Comparison of ENCODE assay signal across 10 mouse cellular contexts in genomic region chr4:148495874-148496689, GRCm38 (mm10). TPM values are rescaled to one million over a fixed set of nuclear protein-coding genes. Genes with fewer than 3 reads are reported as not detected.
DNase-seq lines count a peak whose midpoint lies in the region; ATAC-seq and TF ChIP-seq lines count a peak whose summit lies in the region.
"Had no signal": no experiment of that assay in that cellular context is flagged by ENCODE, and none has a peak within 500 bp of the region (broad histone marks: within the 10 kb centered on the region; RNA-seq: fewer than 3 reads in every experiment).

No protein-coding gene starts in this region.

- peak overlapping the region; percentile 64 for H3K27ac ChIP-seq in hindbrain, embryonic 13.5 days
- H3K27ac ChIP-seq in hindbrain, embryonic 10.5 days, result no peak overlapping the region
- no peak overlapping the region for H3K27ac ChIP-seq in MEL (ENCODE audit: control insufficient read depth, low read depth, low read length)
- no peak overlapping the region for H3K27ac ChIP-seq in heart, embryonic 11.5 days (ENCODE audit: low read depth, low read length)
- H3K27ac ChIP-seq: intestine, embryonic 15.5 days; macrophage had no signal

- no peaks in the 10 kb centered on the region for H3K27me3 ChIP-seq in hindbrain, embryonic 13.5 days
- H3K27me3 ChIP-seq in hindbrain, embryonic 10.5 days (ENCODE audit: insufficient read depth, poor library complexity, severe bottlenecking), result no peaks in the 10 kb centered on the region
- no peaks in the 10 kb centered on the region for H3K27me3 ChIP-seq in MEL (ENCODE audit: control insufficient read depth in 1 of 2, insufficient read depth in 2 of 2, low read length in 2 of 2)
- no peaks in the 10 kb centered on the region for H3K27me3 ChIP-seq in heart, embryonic 11.5 days (ENCODE audit: control insufficient read depth, insufficient read depth, low read length)
- H3K27me3 ChIP-seq: intestine, embryonic 15.5 days had no signal

- peak; percentile 85 for ATAC-seq in hindbrain, embryonic 13.5 days (ENCODE audit: low FRiP score)
- no peak for ATAC-seq in heart, embryonic 11.5 days (replicated peaks; ENCODE audit: insufficient number of reproducible peaks, low FRiP score, low TSS enrichment)
- ATAC-seq: intestine, embryonic 15.5 days had no signal

- H3K79me2 ChIP-seq in MEL (ENCODE audit: control insufficient read depth, insufficient read depth, low read length, poor library complexity), result no peaks in the 10 kb centered on the region

- intact Hi-C loops in left cerebral cortex, postnatal 10 days (cut with DNase I), result no loop called here
- intact Hi-C loops in heart, postnatal 36 days (cut with DNase I), result no loop called here

- H3K4me1 ChIP-seq in hindbrain, embryonic 13.5 days (replicated peaks), result peaks cover 19% of the 10 kb centered on the region
- 0 out of 2 replicates have a peak, but pooled peaks cover 4% of the 10 kb centered on the region for H3K4me1 ChIP-seq in hindbrain, embryonic 10.5 days (replicated peaks)
- H3K4me1 ChIP-seq in MEL (ENCODE audit: control insufficient read depth in 1 of 2, insufficient read depth in 2 of 2, low read length in 2 of 2), result no peaks in the 10 kb centered on the region
- H3K4me1 ChIP-seq in heart, embryonic 11.5 days (ENCODE audit: control insufficient read depth, insufficient read depth, low read length), result peaks cover 8% of the 10 kb centered on the region
- H3K4me1 ChIP-seq: intestine, embryonic 15.5 days had no signal

- no peak overlapping the region for H3K4me2 ChIP-seq in hindbrain, embryonic 13.5 days
- H3K4me2 ChIP-seq in heart, embryonic 11.5 days, result no peak overlapping the region
- H3K4me2 ChIP-seq: intestine, embryonic 15.5 days had no signal

- H3K36me3 ChIP-seq in hindbrain, embryonic 13.5 days, result peaks cover 88% of the 10 kb centered on the region
- peaks cover 95% of the 10 kb centered on the region for H3K36me3 ChIP-seq in hindbrain, embryonic 10.5 days
- H3K36me3 ChIP-seq in MEL (ENCODE audit: control insufficient read depth in 1 of 2, insufficient read depth in 2 of 2, low read length in 2 of 2), result peaks cover 0 to 3% of the 10 kb centered on the region in 2 experiments; a peak in 1 of 4 replicates
- peaks cover 11% of the 10 kb centered on the region for H3K36me3 ChIP-seq in heart, embryonic 11.5 days (ENCODE audit: control insufficient read depth, insufficient read depth, low read length)

- no peak for TF ChIP-seq CTCF in MEL (IDR thresholded peaks at IDR 0.05 in 2 of 3, conservative IDR thresholded peaks at IDR 0.05 in 1 of 3; ENCODE audit: control insufficient read depth in 1 of 3, insufficient read depth in 1 of 3, low read depth in 2 of 3, low read length in 3 of 3, poor library complexity in 1 of 3, severe bottlenecking in 1 of 3)

- no peak overlapping the region for H3K9ac ChIP-seq in hindbrain, embryonic 13.5 days
- no peak overlapping the region for H3K9ac ChIP-seq in MEL (ENCODE audit: control insufficient read depth, low read depth, low read length, poor library complexity, severe bottlenecking)
- H3K9ac ChIP-seq in heart, embryonic 11.5 days (ENCODE audit: low read depth, low read length), result no peak overlapping the region
- H3K9ac ChIP-seq: intestine, embryonic 15.5 days had no signal

- DNase-seq in hindbrain, embryonic 10.5 days (ENCODE audit: low spot score), result no peak
- DNase-seq in MEL (ENCODE audit: low read depth, low spot score), result peak; percentile 32
- DNase-seq in cerebellum, postnatal 14 days, result peak; percentile 92 to 96
- peak; percentile 57 to 66 for DNase-seq in left cerebral cortex, postnatal 10 days (ENCODE audit: extremely low spot score in 1 of 2, low spot score in 2 of 2)
- DNase-seq in urinary bladder, adult 2 months (ENCODE audit: low spot score), result no peak
- DNase-seq in heart, postnatal 36 days, result no peak

- TF ChIP-seq RAD21 in MEL (IDR thresholded peaks at IDR 0.05; ENCODE audit: low read depth, low read length), result no peak

- TF ChIP-seq POLR2A in MEL (IDR thresholded peaks at IDR 0.05; ENCODE audit: control insufficient read depth in 1 of 2, insufficient read depth in 1 of 2, low read depth in 1 of 2, low read length in 2 of 2, poor library complexity in 1 of 2), result no peak

- no peaks in the 10 kb centered on the region for H3K9me3 ChIP-seq in hindbrain, embryonic 13.5 days
- H3K9me3 ChIP-seq in hindbrain, embryonic 10.5 days, result no peaks in the 10 kb centered on the region
- no peaks in the 10 kb centered on the region for H3K9me3 ChIP-seq in MEL (replicated peaks; ENCODE audit: insufficient read depth, low read length)
- no peaks in the 10 kb centered on the region for H3K9me3 ChIP-seq in heart, embryonic 11.5 days (replicated peaks; ENCODE audit: control insufficient read depth, low read length)
- H3K9me3 ChIP-seq: intestine, embryonic 15.5 days had no signal

- H3K4me3 ChIP-seq in hindbrain, embryonic 13.5 days, result no peak overlapping the region
- H3K4me3 ChIP-seq in hindbrain, embryonic 10.5 days, result no peak overlapping the region
- no peak overlapping the region for H3K4me3 ChIP-seq in MEL (ENCODE audit: control insufficient read depth in 1 of 2, insufficient read depth in 1 of 2, low read depth in 2 of 2, low read length in 2 of 2)
- no peak overlapping the region for H3K4me3 ChIP-seq in heart, embryonic 11.5 days (ENCODE audit: low read depth, low read length)
- H3K4me3 ChIP-seq: intestine, embryonic 15.5 days had no signal

- WGBS in hindbrain, embryonic 13.5 days, result 70% methylated on average over 25 of the region's 25 CpGs
- WGBS in hindbrain, embryonic 10.5 days, result 91% methylated on average over 25 of the region's 25 CpGs
- 84% methylated on average over 25 of the region's 25 CpGs for whole genome bisulfite sequencing in heart, embryonic 11.5 days (ENCODE audit: insufficient replicate concordance)

- no peak for TF ChIP-seq EP300 in MEL (IDR thresholded peaks at IDR 0.05; ENCODE audit: low read depth in 1 of 2, low read length in 2 of 2)

TF ChIP-seq in MEL, 35 proteins besides CTCF, POLR2A, EP300 and RAD21 (continues in another document):
- TF ChIP-seq SIN3A (IDR thresholded peaks at IDR 0.05; ENCODE audit: low read length), result no peak
- TF ChIP-seq ZKSCAN1 (IDR thresholded peaks at IDR 0.05; ENCODE audit: low read depth, low read length), result no peak
- TF ChIP-seq GABPA (IDR thresholded peaks at IDR 0.05; ENCODE audit: low read depth, low read length), result no peak
- no peak for TF ChIP-seq BHLHE40 (IDR thresholded peaks at IDR 0.05; ENCODE audit: borderline replicate concordance, low read depth, low read length)
- no peak for TF ChIP-seq POLR2AphosphoS2 (IDR thresholded peaks at IDR 0.05; ENCODE audit: low read length)
- no peak for TF ChIP-seq RCOR1 (IDR thresholded peaks at IDR 0.05; ENCODE audit: low read depth, low read length)
- TF ChIP-seq HCFC1 (IDR thresholded peaks at IDR 0.05; ENCODE audit: low read depth, low read length), result no peak
- no peak for TF ChIP-seq TAL1 (IDR thresholded peaks at IDR 0.05; ENCODE audit: low read length)
- TF ChIP-seq E2F4 (IDR thresholded peaks at IDR 0.05; ENCODE audit: borderline replicate concordance, low read depth, low read length), result no peak
- no peak for TF ChIP-seq MXI1 (IDR thresholded peaks at IDR 0.05; ENCODE audit: low read depth, low read length)
- TF ChIP-seq KAT2A (conservative IDR thresholded peaks at IDR 0.05; ENCODE audit: low read depth, low read length), result no peak
- no peak for TF ChIP-seq CHD2 (IDR thresholded peaks at IDR 0.05; ENCODE audit: low read length)
- TF ChIP-seq NELFE (IDR thresholded peaks at IDR 0.05; ENCODE audit: low read depth, low read length), result no peak
- TF ChIP-seq JUND (IDR thresholded peaks at IDR 0.05; ENCODE audit: low read depth, low read length), result no peak
- no peak for TF ChIP-seq POLR2AphosphoS5 (IDR thresholded peaks at IDR 0.05; ENCODE audit: borderline replicate concordance, low read depth, low read length)
- no peak for TF ChIP-seq TCF12 (IDR thresholded peaks at IDR 0.05; ENCODE audit: low read depth, low read length)
- no peak for TF ChIP-seq USF2 (IDR thresholded peaks at IDR 0.05; ENCODE audit: borderline replicate concordance in 1 of 2, insufficient read depth in 1 of 2, low read depth in 1 of 2, low read length in 2 of 2)

RNA-seq across cellular contexts. Expression of gene Angptl7, which starts 4.2 kb away (rescaled TPM):
- polyA plus RNA-seq in hindbrain, embryonic 13.5 days (2015; fragmentation: Nextera tagmentation; extraction: Ambion mirVana), result 0.30 and 0.54 TPM in 2 replicates
- 0.29 and 0.31 TPM in 2 replicates for polyA plus RNA-seq in hindbrain, embryonic 10.5 days (2016; fragmentation: Nextera tagmentation; extraction: Ambion mirVana)
- total RNA-seq in MEL (2012; rRNA removed), result not detected in 2 replicates
- polyA plus RNA-seq in MEL (2012; ENCODE audit: insufficient read depth in 1 of 2, insufficient read length in 2 of 2, low read depth in 1 of 2, low replicate concordance in 2 of 2, missing spikeins in 1 of 2), result not detected
- under 1 TPM; 0.36 to 0.53 TPM for total RNA-seq in left cerebral cortex, postnatal 10 days (2021)
- polyA plus RNA-seq in heart, embryonic 11.5 days (2014; fragmentation: Nextera tagmentation; extraction: Ambion mirVana), result 2.9 TPM in 2 replicates
- polyA plus RNA-seq in urinary bladder, adult 2 months (2012; rRNA removed), result 11.0 and 14.6 TPM in 2 replicates
- 1 to 10 TPM; 2.8 to 4.3 TPM for total RNA-seq in heart, postnatal 36 days (2021)

RNA-seq across cellular contexts. Expression of gene Mtor, which starts 47.7 kb away (rescaled TPM):
- polyA plus RNA-seq in hindbrain, embryonic 13.5 days (2015; fragmentation: Nextera tagmentation; extraction: Ambion mirVana), result 23.0 and 23.7 TPM in 2 replicates
- polyA plus RNA-seq in hindbrain, embryonic 10.5 days (2016; fragmentation: Nextera tagmentation; extraction: Ambion mirVana), result 25.1 and 25.3 TPM in 2 replicates
- 23.0 and 23.9 TPM in 2 replicates for total RNA-seq in MEL (2012; rRNA removed)
- 10 to 100 TPM in 1 of 2 experiments, not detected in 1; 35.2 TPM for polyA plus RNA-seq in MEL (2012; ENCODE audit: insufficient read depth in 1 of 2, insufficient read length in 2 of 2, low read depth in 1 of 2, low replicate concordance in 2 of 2, missing spikeins in 1 of 2)
- total RNA-seq in left cerebral cortex, postnatal 10 days (2021), result 10 to 100 TPM; 86.6 to 93.8 TPM
- polyA plus RNA-seq in heart, embryonic 11.5 days (2014; fragmentation: Nextera tagmentation; extraction: Ambion mirVana), result 18.9 and 23.6 TPM in 2 replicates
- 15.6 and 20.0 TPM in 2 replicates for polyA plus RNA-seq in urinary bladder, adult 2 months (2012; rRNA removed)
- 10 to 100 TPM; 50.7 to 51.4 TPM for total RNA-seq in heart, postnatal 36 days (2021)

RNA-seq across cellular contexts. Expression of gene Ubiad1, which starts 51.5 kb away (rescaled TPM):
- polyA plus RNA-seq in hindbrain, embryonic 13.5 days (2015; fragmentation: Nextera tagmentation; extraction: Ambion mirVana), result 17.7 and 19.1 TPM in 2 replicates
- polyA plus RNA-seq in hindbrain, embryonic 10.5 days (2016; fragmentation: Nextera tagmentation; extraction: Ambion mirVana), result 25.0 and 25.8 TPM in 2 replicates
- 17.1 and 19.4 TPM in 2 replicates for total RNA-seq in MEL (2012; rRNA removed)
- polyA plus RNA-seq in MEL (2012; ENCODE audit: insufficient read depth in 1 of 2, insufficient read length in 2 of 2, low read depth in 1 of 2, low replicate concordance in 2 of 2, missing spikeins in 1 of 2), result 10 to 100 TPM in 1 of 2 experiments, not detected in 1; 24.3 TPM
- 1 to 10 TPM; 8.5 to 8.9 TPM for total RNA-seq in left cerebral cortex, postnatal 10 days (2021)
- 14.7 and 16.2 TPM in 2 replicates for polyA plus RNA-seq in heart, embryonic 11.5 days (2014; fragmentation: Nextera tagmentation; extraction: Ambion mirVana)
- 9.2 and 10.3 TPM in 2 replicates for polyA plus RNA-seq in urinary bladder, adult 2 months (2012; rRNA removed)
- total RNA-seq in heart, postnatal 36 days (2021), result 10 to 100 TPM; 16.5 to 16.9 TPM

Comparison
In these comparisons a context has a peak if more than half of its experiments do, and no peak if none do; other contexts are left out.
1. DNase-seq: peak in MEL (single experiment), cerebellum, postnatal 14 days (2 of 2) and left cerebral cortex, postnatal 10 days (2 of 2); none in hindbrain, embryonic 10.5 days (single experiment), urinary bladder, adult 2 months (single experiment) and heart, postnatal 36 days (0 of 2).